Comparison of ENCODE assay signal across 8 mouse cellular contexts in genomic region chr7:19420821-19421636, GRCm38 (mm10). TPM values are rescaled to one million over a fixed set of nuclear protein-coding genes. Genes with fewer than 3 reads are reported as not detected.
DNase-seq lines count a peak whose midpoint lies in the region; ATAC-seq lines count a peak whose summit lies in the region.

No protein-coding gene starts in this region.

- ATAC-seq in hindbrain, embryonic 16.5 days: peak; percentile 97

- peaks cover 3% of the 10 kb centered on the region; the same call in 1 of the 2 replicates for H3K4me1 ChIP-seq in hindbrain, embryonic 16.5 days (ENCODE audit: control insufficient read depth, insufficient read depth, low read depth, low read length)

- H3K27ac ChIP-seq in hindbrain, embryonic 16.5 days (ENCODE audit: low read depth, low read length): no peak overlapping the region

- peaks cover 20% of the 10 kb centered on the region for H3K27me3 ChIP-seq in hindbrain, embryonic 16.5 days (replicated peaks; ENCODE audit: control insufficient read depth, insufficient read depth, low read length)

- peak; percentile 74 for DNase-seq in WW6 (ENCODE audit: low read depth, low spot score)
- DNase-seq in cerebellum, postnatal 4 days (ENCODE audit: low spot score in 2 of 2): peak; percentile 55 to 83
- peak; percentile 80 to 93 for DNase-seq in frontal cortex, postnatal 36 days (ENCODE audit: low spot score in 2 of 2)
- DNase-seq in left cerebral cortex, adult 18-20 months (ENCODE audit: low spot score in 2 of 2): peak; percentile 85 to 92
- DNase-seq in lung, postnatal 4 days: peak; percentile 92
- DNase-seq in retina, postnatal 7 days (ENCODE audit: low read depth, low spot score): peak; percentile 80
- DNase-seq in urinary bladder, adult 18-20 months (ENCODE audit: low spot score in 2 of 2): peak; percentile 75 to 81

- whole genome bisulfite sequencing in hindbrain, embryonic 16.5 days: 11% methylated on average over 43 of the region's 43 CpGs

- H3K36me3 ChIP-seq in hindbrain, embryonic 16.5 days (ENCODE audit: control insufficient read depth, insufficient read depth, low read length): peaks cover 14% of the 10 kb centered on the region

- H3K4me2 ChIP-seq in hindbrain, embryonic 16.5 days (ENCODE audit: low read length): peak overlapping the region; percentile 80

- H3K9me3 ChIP-seq in hindbrain, embryonic 16.5 days (ENCODE audit: control insufficient read depth, low read length): no peaks in the 10 kb centered on the region

- H3K9ac ChIP-seq in hindbrain, embryonic 16.5 days (ENCODE audit: low read depth, low read length): peak overlapping the region; percentile 54

- H3K4me3 ChIP-seq in hindbrain, embryonic 16.5 days (ENCODE audit: low read length): peak overlapping the region; percentile 48

RNA-seq across cellular contexts. Expression of gene Ckm, which starts 16.5 kb away (rescaled TPM):
- polyA plus RNA-seq in hindbrain, embryonic 16.5 days (2015; fragmentation: Nextera tagmentation; extraction: Ambion mirVana): 0.64 and 47.3 TPM in 2 replicates
- under 1 TPM in 1 of 2 experiments, not detected in 1; 0.19 TPM for total RNA-seq in left cerebral cortex, adult 18-20 months (2021)

RNA-seq across cellular contexts. Expression of gene Klc3, which starts 17.1 kb away (rescaled TPM):
- 2.2 and 2.5 TPM in 2 replicates for polyA plus RNA-seq in hindbrain, embryonic 16.5 days (2015; fragmentation: Nextera tagmentation; extraction: Ambion mirVana)
- total RNA-seq in left cerebral cortex, adult 18-20 months (2021): 1 to 10 TPM; 3.5 to 4.3 TPM

RNA-seq across cellular contexts. Expression of gene Mark4, which starts 37.6 kb away (rescaled TPM):
- polyA plus RNA-seq in hindbrain, embryonic 16.5 days (2015; fragmentation: Nextera tagmentation; extraction: Ambion mirVana): 13.5 and 15.9 TPM in 2 replicates
- total RNA-seq in left cerebral cortex, adult 18-20 months (2021): 10 to 100 TPM; 69.7 to 74.5 TPM

RNA-seq across cellular contexts. Expression of gene Ercc2, which starts 39.2 kb away (rescaled TPM):
- 22.6 and 25.1 TPM in 2 replicates for polyA plus RNA-seq in hindbrain, embryonic 16.5 days (2015; fragmentation: Nextera tagmentation; extraction: Ambion mirVana)
- 10 to 100 TPM; 32.2 to 36.4 TPM for total RNA-seq in left cerebral cortex, adult 18-20 months (2021)

RNA-seq across cellular contexts. Expression of gene Exoc3l2, which starts 42.1 kb away (rescaled TPM):
- 0.97 and 1.5 TPM in 2 replicates for polyA plus RNA-seq in hindbrain, embryonic 16.5 days (2015; fragmentation: Nextera tagmentation; extraction: Ambion mirVana)
- total RNA-seq in left cerebral cortex, adult 18-20 months (2021): under 1 TPM; 0.40 to 0.74 TPM
